Mouse (Mus musculus) ovary, adult 18-20 months (tissue): Measurements from ENCODE around the gene Dync2li1.

Source experiments
- DNase-seq: peaks from one replicate; pipeline ENCODE4 v3.0.0; 2022; ENCODE audit warnings: low spot score, mixed read lengths

Dync2li1 gene

GRCm38 (mm10) chr17:84685286-84685685 is 59.0 kb downstream of the Dync2li1 start:
- no peak for DNase-seq

GRCm38 (mm10) chr17:84687994-84688393 is 61.7 kb downstream of the Dync2li1 start:
- DNase-seq: no peak

- no peak for DNase-seq
These were observed 62.5 kb downstream of the Dync2li1 start for GRCm38 (mm10) chr17:84688834-84689233.

GRCm38 (mm10) chr17:84689316-84689715 is 63.0 kb downstream of the Dync2li1 start:
- no peak for DNase-seq

GRCm38 (mm10) chr17:84690111-84690510 is 63.8 kb downstream of the Dync2li1 start:
- no peak for DNase-seq

GRCm38 (mm10) chr17:84693741-84694140 is 67.4 kb downstream of the Dync2li1 start:
- no peak for DNase-seq

- DNase-seq: no peak
These were observed 70.2 kb downstream of the Dync2li1 start for GRCm38 (mm10) chr17:84696537-84696936.

- DNase-seq: no peak
These were observed 72.4 kb downstream of the Dync2li1 start for GRCm38 (mm10) chr17:84698727-84699126.
